Mouse (Mus musculus) right cerebral cortex, adult 2 months (tissue): ENCODE data around the gene Cyfip2.

ENCODE experiments used
- DNase-seq, 2 experiments: peaks; one replicate each; pipeline ENCODE4 v3.0.0; 2021 to 2022; ENCODE audit warnings: low spot score in 2 of 2

The Cyfip2 gene

DNA sequence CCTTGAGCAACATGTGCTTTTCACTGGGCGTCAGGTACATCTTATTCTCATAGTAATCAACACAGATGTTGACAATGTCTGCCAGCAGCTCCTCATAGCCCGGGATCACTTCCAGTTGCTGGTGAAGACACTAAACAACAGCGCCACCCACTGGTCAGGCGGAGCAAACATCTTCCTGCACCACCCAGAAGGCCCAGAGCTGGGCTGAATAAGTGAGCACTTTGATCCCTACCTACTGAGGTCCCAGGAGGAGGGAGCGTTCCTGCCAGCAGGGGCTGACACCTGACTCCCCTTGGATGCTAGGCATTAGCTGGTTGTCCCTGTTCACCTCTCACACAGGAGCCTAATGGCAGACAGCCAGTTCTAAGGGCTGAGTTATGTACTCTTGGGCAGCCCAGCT is 35.9 kb downstream of the Cyfip2 start:
- DNase-seq, result peak in 1 of 2 experiments; percentile 56

DNA sequence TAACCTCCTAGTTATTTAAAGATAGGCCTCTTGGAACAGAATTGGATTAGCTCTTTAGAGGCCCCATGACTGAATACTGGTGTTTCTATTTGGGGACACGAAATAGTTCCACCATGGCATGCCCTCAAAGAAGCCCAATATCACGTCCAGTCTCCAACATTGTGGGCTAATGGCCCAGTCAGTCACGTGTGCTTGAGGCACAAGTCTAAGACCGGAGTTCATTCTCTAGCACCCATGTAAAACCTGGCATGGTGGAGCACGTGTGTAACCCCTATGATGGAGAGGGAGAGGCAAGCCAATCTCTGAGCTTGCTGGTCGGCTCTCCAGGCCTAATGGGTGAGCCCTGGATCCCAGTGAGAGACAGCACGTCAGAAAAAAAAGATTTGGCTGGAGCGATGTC is 36.5 kb downstream of the Cyfip2 start:
- no peak for DNase-seq

DNA sequence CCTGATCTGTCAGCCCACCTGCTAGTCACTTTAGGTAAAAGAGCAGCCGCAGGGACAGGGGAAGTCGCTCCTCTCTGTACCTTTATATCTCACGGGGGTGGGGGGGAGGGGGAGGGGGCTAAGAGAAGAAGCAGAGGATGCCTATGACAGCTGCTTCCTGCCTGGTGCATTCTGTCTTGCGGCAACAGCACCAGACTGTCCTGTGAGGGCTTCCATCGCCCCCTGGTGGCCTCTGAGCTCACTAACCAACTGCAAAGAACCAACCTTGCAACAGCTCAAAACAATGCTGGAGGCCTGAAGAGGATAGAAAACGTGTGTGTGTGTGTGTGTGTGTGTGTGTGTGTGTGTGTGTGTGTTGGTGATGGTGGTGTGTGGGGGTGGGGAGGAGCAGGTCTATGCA is 37.4 kb downstream of the Cyfip2 start:
- DNase-seq, result peak; percentile 84

DNA sequence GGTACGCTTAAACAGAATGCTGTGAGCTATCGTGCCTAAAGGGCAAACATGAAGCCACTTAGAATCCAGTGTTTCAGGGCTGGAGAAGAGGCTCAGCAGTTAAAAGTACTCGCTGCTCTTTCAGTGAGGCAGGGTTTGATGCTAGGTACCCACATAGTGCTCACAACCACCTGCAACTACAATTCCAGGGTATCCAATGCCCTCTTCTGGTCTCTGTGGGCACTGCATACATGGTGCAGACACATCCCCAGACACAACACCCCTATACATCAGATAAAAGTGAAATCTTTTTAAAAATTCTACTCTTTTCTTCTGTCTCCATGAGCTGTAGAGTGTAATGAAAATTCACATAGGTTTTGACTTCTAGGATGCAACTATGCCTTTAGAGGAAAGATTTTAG is 38.7 kb downstream of the Cyfip2 start:
- DNase-seq, result no peak

DNA sequence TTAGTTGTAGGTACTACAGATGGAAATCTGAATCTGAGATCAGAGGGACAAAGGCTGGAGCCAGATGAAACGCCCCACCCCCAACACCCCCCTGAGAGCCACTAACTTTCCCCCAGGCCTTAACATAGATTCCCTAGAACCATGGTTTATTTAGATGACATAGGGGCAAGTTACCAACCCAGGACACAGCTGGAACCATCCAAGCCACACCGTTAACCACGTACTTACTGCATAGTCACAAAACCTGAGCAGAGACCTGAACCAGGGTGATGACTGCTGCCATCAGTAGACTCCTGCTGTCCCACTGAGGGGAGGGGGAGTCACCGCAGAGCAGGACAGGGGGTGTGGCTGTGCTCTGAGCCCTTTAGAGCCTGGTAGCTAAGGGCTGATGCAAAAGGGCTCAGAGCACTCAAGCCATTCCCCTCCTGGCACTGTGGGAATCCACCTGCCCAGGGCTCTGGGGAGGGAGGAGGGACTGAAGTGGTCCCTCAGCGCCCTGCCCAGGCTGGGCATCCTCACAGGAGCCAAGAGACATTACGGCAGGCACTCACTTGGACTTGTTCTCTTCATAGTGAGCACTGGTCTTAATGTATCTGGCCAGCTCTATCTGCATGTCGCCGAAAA is 40.5 kb downstream of the Cyfip2 start:
- no peak for DNase-seq

DNA sequence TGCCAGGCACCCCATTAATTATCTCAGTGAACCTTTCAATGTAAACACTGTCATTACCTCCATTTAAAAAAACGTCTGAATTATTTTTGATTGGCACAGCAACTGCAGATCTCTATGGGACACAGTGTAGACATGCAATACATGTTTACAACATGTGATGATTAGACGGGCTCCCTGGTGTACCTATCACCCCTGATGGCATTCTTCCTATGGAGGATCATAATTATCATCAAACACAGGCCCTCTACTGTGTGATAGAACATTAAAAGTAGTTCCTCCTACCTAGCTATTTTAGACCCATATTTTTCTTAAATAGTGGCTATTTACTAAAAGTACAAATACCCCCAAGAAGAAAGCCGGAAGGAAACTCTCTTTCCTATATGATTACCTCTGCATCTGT is 42.8 kb downstream of the Cyfip2 start:
- DNase-seq, result no peak

DNA sequence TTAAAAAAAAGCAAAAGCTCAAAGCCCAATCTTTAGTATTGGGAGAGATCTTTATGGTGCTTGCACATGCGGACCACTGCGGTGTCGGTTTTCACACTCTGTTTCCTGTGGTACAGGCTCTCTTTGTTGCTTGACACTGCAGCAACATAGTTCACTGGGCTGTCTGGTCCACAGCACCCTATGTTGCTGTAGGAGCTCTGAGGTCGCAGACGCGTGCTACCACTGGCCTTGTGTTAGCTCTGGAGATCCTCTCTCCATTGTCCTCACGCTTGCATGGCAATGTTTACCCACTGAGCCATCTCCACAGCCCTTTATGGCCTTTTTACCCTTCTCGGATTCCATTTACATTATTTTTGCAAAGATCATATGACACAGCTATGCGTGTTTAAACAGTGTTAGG is 43.3 kb downstream of the Cyfip2 start:
- no peak for DNase-seq

DNA sequence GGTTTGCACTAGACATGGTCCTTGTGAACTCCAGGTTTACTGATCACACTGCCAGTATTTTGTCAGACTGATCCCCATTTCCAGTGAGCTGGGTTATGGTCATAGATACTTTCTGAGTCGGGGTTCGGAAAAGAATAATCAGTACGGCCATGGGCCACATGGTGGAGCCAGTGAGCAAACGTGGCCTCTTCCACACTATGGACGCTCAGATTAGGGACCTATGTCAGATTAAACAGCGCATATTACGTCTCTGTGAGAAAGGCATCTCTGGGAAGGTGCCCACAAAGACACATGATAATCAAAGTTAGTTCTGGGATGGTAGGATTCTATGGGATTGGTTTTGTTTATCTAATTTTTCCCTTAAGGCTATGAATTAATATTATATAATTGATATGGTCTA is 43.7 kb downstream of the Cyfip2 start:
- DNase-seq, result peak; percentile 81 to 85

DNA sequence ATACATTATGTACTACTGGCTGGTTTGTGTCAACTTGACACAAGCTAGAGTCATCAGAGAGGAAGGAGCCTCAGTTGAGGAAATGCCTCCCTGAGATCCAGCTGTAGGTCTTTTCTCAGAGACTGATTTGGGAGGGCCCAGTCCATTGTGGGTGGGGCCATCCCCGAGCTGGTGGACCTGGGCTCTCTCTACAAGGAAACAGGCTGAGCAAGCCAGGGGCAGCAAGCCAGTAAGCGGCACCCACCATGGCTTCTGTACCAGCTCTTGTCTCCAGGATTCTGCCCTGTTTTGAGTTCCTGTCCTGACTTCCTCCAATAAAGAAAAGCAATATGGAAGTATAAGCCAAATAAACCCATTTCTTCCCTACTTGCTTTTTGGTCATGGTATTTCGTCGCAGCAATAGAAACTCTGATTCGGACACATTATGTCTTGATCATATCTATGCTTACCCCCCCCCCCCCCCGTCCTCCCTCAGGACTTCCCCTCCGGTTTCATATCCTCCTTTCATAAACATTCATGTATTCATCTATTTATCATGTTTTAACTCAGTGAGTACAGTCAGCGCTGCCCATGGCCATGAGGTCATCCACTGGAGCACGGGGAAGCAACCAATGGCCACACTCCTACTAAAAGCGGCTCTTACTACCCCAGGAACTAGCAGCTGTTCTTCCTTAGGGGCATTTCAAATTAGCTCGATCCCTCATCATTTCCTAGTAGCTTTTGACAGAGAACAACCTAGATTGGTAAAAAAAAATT is 47.5 kb downstream of the Cyfip2 start:
- DNase-seq, result no peak

DNA sequence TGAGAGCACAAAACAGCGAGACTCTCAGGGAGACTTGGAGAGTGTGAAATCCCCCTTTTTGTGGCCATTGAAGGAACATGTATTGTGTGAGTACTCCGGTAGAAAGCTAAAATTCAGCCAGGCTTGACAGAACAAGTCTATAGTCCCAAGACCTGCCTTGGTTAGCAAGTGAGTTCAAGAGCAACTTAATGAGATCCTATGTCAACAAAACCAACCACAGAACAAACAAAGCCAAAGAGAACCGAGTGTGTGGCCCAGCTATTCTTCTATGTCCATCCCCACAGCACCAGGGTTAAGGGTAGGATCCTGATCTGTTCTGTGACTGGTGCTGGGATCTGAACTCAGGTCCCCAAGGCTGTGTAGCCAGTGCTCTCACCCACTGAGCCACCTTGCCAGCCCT is 48.1 kb downstream of the Cyfip2 start:
- DNase-seq, result no peak

DNA sequence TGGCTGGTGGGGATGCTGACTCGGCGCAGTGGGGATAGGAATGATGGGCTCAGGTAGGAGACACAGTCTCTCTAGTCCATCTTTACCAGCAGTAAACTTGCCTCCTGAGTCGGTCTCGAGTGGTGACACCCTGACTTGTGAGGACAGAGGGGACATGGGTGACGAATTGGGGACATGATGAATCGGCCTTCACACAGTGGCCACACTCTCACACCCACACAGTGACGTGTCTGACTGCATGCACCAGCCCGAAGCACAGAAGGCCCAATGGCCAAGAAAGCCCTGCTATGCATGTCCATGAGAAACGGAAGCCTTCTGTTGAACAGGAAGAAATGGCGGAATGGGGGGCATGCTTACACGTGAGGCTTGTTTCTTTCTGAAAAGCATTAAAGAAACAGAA is 49.4 kb downstream of the Cyfip2 start:
- DNase-seq, result no peak

DNA sequence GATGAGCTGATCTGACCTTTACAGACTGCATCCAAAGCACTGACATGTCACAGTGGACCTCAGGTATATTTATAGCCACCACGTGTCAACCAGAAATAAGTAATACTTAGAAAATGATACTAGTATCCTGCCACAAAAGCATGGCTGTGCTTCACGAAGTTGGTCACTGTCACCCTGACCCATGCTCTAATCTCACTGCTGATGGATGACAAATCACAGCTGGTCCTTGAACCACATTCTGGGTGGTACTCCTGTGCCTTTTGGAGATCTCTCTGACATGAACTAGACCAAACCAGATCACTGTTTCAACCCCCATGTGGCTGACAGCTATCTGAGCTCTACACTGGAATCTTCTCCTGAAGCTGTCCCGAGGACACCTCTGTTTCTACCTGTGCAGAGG is 49.8 kb downstream of the Cyfip2 start:
- no peak for DNase-seq

DNA sequence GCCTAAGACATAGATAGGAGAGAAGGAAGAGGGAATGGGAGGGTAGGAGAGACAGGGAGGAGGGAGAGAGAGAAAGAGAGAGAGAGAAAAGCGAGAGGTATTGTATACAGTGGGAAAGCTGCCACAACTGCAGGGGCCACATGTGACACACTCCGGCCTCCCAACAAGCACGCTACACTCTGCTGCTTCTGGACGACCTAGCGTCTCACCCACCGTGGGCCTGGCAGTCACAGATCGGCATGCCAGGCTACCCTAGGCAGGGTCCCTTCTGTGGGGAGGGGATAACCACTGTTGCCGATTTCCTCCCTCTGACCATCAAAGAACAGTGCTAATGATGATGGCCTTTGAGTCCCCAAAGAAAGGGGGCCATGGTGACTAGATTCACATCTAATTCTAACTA is 53.9 kb downstream of the Cyfip2 start:
- no peak for DNase-seq

DNA sequence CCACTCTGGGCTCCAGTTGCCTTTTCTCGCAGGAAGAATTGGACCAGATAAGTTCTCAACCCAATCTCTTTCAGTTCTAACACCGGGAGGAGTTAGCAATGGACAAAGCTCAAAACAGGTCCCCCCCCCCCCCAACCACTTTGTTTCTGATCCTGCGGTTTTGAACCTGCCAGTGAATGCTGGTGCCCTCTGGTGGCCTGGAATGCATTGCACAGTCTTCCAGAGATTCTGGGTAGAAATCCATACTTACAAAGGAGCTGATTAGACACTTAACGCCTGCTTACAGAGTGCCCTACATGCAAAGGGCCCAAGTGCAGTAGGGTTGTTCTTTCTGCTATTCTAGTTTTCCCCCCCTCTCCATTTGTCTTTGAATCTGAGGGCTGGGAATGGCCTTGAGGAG is 54.5 kb downstream of the Cyfip2 start:
- peak in 1 of 2 experiments; percentile 63 for DNase-seq

DNA sequence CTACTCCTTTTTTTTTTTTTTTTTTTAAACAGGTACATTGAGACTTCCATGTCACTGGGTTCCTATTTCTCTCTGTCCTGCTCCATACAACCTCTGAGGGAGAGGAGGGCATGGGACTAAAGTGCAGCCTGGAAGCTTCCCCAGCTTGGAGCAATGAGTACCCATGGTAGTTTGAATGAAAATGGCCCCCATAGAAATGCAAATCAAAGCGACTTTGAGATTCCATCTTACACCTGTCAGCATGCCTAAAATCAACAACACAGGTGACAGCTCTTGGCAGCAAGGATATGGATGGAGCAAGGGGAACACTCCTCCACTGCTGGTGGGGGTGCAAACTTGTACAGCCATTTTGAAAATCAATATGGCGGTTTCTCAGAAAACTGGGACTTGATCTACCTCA is 57.4 kb downstream of the Cyfip2 start:
- DNase-seq, result no peak

DNA sequence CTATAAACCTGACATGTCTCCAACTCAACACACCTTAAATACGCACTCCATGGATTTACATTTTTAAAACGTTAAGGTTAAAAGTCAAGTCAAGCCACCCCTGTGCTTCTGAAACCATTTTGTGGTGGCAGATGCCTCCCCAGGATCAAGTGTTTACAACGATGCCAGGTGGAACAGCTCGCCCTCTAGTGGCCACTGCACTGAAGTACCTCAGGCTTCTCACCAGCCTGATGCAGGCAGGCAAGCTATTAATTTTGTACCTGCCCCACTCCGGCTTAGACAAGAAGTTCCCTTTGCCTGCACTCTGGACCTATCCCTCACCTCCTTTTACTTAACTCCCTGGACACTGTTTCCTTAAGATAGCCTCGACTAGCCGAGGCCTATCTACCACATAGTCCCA is 60.7 kb downstream of the Cyfip2 start:
- DNase-seq, result peak; percentile 78 to 83

DNA sequence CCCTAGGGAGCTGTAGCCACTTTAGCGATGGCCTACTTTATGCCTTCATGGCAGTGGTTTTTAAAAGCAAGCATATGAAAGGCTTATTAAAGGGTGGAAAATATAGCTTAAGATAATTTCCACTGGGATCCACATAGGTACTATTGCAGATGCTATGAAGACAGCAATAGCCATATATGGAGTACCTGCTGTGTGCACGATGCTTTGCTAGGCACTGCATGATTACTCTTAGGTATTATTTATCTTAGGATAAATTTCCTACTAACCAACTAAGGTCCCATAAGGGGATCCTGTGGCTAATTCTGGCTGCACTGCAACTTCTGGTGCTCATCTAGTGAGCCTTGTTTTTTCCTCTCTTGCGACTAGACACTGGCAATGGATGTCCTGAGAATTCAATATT is 64.3 kb downstream of the Cyfip2 start:
- DNase-seq, result no peak

DNA sequence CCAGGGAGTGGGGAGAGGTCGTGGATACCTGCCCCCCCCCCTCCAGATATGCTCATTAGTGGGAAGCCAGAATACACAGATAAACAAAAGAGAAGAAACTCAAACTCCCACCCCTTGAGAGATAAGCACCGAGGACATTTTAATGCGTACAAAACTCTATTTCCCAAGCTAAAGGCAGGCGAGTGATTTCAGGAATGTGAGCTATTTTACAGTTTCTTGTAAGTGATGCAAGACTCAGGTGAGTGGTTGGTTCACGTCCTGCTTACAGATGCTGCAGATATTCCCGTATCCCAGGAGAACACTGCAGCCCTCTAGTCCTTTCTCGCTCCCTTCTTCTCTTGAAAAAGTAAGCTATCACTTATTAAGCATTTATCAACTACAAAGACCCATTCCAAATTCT is 66.3 kb downstream of the Cyfip2 start:
- no peak for DNase-seq

DNA sequence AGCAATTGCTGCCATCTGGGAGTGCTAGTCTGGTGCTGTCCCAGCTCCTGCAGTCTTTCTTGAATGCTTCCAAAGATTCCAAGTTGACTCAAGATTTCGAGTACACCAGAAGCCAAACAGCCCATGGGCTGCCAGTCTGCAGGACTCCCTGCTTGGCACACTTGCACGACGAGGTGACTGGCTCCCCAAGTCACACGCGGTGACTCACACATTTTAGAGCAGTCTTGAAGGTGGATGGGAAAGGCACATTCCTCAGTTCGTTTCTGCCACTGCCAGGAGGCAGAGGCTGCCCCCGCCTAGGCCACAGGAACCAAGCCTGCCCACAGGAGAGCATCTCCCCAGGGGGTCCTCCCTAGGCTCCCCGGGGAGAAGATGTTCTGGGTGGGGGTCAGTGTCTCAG is 66.7 kb downstream of the Cyfip2 start:
- peak; percentile 51 to 57 for DNase-seq

DNA sequence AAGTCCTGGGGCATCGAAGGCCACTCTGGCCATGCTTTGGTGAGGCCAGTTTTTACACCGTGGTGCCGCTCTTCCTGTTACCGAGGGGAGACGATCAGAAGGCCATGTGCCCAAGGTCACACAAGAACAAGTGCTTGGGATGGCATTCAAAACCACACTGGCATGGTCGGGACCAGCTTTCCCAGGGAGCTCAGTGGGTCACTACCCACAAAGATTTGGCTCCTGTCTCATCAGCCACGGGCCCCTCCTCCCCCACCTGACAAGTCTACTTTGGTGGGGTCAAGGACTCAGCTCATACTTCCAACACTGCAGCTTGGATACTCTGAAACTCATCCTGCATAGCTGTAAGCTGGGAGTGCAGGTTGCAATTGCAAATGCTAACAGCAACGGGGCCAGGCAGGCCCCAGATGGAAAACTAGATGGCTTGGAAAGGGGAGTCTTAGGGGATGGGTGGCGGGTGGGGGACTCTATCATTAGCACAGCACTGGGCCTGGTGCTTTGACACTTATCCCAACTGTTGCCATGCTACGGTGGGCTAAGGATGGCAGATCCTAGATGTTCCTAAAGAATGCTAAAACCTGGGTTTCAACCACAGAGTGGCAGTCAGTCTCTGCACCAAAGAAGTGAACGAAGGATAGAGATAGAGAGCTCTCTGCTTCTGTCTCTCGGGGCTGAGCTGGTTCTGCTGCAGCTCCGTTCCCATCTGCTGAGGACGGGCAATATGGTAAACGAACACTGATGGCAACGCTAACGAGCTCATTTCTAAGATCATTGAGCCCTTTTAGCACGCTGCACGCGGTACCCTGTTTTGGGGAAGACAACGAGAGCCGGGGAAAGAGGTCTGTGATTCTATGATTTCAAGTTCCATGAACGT is 67.7 kb downstream of the Cyfip2 start:
- DNase-seq, result no peak

DNA sequence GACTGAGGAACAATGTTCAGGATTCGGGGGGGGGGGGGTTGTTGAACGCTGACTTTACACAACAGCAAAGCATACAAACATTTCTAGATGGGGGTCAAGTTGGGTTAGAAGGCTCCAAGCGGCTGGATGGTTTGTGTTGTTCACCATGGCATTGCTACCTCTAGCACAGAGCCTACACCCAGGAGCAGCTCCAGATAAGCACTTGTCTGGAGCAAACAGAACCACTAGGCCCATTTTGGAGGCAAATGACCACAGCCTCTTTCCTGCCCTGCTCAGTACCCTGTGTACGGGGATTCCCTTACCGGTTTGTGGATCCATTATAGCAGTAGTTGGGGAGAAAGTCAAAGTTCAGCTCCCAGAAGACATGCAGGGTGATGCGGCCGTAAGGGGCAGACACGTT is 70.7 kb downstream of the Cyfip2 start:
- DNase-seq, result no peak

DNA sequence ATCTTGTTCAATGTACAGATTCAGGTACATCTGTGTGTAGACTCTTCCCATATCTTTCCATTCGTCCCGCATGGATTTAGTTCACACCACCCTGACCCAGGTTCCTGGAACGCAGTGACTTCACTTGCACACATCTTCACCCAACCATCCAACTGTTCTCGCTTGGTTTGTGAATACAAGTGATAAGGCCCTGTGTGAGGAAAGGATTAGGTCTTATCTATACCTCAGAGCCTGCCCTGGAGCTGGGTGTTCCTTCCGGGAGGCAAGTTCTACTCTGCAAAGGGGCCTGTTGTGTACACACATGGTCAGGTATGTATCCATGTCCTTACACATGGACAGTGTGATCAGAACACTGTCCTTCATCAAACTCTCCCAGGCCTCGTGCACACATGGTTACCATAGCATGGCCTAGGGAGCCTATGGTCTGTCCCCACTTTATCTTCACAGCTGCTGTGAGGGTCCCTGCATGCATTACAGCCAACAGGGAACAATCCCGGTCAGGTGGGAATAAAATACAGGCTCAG is 71.4 kb downstream of the Cyfip2 start:
- no peak for DNase-seq

DNA sequence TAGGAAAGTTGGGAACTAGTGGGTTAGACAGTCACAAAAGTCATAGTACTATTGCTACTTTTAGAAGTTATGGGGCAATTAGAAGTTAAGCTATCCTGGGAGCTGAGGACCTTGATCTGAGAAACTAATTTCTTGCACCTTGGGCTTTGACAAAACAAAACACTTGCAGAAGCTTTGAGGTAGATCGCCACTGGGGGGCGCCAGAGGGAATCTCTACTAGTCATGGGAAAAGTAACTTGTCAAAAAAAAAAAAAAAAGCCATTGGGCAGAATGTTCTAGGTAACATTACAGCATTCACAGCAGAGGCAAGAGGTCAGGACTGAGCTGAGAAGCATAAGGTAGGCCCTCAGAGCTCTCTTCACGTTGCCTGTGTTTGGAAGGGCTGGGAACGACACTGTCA is 75.7 kb downstream of the Cyfip2 start:
- DNase-seq, result peak; percentile 90
